Mouse (Mus musculus) MN1 (cell line): ENCODE results near the gene Tmed6.
"Not testable (repeated sequence)": the region's sequence is repeated elsewhere in the genome, so short reads cannot be mapped to it uniquely, and the experiment has no call there.

ENCODE experiments used
- DNase-seq: peaks from one replicate; pipeline ENCODE4 v3.0.0-alpha.2; 2016; ENCODE audit warnings: low spot score

The Tmed6 gene

DNA sequence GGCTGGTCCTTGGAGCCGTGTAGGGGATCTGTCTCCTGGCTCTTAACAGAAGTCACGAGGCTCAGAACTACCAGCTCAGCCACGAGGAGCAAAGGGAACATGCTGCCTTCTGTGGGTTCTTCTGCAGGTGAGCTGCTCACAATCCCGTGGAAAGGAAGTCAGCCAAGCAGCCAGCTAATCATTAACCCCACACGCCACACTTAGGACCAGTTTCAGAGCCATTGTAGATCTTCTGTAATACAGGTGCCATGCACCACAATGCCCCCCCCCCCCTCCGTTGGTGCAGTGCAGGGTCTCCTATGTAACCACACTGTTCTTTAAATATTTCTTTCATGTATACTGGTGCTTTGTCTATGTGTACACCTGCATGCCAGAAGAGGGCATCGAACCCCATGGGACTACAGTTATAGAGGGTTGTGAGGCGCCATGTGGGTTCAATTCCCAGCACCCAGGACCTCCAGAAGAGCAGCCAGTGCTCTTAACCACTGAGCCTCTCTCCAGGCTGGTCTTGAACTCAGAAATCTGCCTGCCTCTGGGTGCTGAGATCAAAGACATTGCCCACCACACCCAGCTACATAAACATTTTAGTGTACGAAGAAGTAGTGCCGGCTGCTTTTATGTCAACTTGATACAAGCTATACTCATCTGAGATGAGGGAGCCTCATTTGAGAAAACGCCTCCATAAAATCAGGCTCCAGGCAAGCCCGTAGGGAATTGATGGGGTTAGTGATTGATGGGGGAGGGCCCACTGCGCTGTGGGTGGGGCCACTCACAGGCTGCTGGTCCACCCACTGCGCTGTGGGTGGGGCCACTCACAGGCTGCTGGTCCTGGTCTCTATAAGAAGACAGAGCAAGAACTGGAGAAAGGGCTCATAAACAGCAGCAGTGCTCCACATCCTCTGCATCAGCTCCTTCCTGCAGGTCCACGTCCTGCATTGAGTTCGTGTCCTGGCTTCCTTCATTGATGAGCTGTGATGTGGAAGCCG lies at the start of gene Tmed6:
Gene Tmed6 (minus strand): TSS at position 134 of the 986 bp plus-strand sequence.
- DNase-seq, result no peak

DNA sequence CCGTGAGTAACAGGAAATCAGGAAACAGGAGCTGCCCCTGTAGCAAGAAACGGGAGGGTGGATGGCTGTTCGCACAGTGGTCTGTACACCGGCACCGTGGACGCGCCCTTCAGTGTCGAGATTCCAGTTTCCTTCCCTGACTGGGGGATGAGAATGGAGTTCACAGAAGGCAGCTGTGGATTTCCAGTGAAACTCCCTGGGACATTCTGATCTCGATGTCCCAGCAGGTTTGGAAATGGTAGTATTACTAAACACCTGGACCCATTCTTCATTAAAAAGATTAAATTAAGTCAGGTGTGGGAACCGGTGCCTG lies 49.5 kb upstream of the Tmed6 start:
- DNase-seq, result no peak

DNA sequence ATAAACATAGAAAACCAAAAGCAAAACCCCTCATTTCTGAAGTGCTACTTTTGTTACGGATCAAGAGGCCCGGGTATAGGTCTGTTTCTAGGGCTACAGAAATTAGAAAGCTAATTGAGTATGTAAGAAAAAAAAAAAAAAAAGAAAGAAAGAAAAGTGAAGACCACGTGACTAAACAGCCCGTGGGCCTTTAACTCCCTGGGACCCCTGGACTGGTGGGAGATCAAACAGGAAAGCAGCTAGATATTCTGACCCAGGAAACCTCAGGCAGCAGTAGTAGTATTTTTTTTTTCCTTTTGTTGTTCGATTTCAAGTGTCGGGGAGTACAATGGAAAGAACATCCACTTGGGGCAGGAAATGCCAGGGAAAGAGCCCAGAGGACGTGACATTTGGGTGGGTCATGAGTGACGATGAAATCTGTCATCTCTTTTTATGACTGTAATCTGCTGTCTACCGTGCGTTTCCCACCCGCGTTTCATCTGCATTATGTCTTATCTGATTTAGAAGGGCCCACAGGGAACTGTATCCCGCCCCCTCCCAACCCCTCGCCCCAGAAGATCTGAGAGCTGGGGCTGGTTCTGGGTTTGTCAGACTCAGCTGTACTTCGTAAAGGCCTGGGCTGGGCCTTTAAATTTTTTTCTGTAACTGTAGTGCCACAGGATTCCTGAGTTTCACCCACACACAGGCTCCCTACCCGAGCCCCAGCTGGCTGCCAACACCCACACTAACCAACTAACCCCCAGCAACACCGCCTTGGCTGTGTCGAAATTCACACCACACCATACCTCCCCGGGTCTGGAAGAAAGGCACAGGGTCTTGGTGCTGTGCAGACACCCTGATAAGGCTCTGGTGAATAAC lies 48.9 kb upstream of the Tmed6 start:
- peak; percentile 52 for DNase-seq

DNA sequence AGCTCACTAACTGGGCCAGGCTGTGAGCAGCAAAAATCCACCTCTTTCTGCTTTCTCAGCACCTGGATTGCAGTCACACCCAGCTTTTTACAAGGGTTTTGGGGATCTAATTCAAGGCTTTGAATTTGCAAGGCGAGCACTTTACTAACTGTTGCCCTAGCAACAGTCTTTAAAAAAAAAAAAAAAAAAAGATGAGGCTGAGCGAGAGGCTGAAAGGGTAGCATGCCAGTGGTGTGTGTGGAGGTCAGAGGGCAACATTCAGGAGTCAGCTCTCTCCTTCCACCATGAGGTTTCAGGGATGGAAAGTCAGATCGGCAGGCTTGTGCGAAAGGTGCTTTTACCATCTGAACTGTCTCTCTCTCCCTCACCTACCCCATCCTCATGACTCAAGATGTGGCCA lies 47.8 kb upstream of the Tmed6 start:
- no peak for DNase-seq

DNA sequence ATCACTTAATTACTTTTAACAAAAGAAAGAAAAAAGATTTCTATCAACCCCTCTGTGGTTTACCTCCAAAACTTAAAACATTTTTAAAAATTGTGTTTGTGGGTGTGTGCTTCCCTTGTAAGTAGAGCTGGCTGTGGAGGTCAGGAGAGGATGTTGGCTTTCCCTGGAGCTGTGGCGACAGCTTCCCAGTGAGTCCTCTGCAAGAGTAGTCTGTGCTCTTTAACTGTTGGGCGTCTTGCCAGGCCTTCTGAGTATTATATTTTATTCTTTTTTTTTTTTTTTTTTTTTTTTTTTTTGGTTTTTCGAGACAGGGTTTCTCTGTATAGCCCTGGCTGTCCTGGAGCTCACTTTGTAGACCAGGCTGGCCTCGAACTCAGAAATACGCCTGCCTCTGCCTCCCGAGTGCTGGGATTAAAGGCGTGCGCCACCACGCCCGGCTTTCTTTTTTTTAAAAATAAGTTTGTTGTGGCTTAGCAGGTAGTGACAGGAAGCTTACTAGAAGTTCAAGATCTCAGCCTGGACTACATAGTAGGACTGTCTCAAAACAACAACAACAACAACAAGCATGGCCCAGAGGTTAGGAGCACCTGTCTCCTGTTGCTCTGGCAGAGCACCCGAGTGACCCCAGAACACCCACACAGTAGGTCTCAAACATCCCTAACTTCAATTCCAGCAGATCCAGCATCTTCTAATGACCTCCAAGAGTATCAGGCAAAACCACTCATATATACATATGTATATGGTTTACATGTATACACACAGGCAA lies 46.1 kb upstream of the Tmed6 start:
- peak; percentile 78 for DNase-seq

DNA sequence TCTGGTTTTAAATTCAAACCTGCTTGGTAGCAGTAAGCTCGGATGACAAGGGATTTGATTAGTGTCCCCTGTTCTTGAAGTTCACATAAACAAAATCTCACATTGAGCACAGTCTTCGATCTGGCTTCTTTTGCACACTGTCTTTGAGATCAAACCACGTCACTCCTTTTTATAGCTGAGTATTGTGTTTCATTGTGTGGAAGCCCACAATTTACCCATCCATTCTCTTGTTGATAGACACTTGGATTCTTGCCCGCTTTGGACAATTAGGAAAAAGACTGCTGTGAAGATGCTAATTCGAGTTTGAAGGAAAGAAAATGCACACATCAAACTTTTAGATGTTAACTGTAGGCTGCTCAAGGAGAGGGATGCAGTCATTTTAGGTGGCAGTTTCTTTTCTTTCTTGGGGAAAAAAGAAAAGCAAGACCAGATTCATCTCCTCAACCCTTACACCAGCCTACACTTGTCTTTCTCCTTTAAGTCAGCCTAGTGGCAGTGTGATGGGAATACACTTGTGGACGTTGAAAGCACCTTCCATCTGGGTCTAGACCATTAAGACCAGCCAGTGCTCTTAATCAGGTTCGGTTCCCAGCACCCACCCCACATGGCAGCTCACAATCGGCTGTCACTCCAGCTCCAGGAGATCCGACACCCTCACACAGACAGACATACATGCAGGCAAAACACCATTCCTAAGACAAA lies 45.3 kb upstream of the Tmed6 start:
- peak; percentile 23 for DNase-seq

DNA sequence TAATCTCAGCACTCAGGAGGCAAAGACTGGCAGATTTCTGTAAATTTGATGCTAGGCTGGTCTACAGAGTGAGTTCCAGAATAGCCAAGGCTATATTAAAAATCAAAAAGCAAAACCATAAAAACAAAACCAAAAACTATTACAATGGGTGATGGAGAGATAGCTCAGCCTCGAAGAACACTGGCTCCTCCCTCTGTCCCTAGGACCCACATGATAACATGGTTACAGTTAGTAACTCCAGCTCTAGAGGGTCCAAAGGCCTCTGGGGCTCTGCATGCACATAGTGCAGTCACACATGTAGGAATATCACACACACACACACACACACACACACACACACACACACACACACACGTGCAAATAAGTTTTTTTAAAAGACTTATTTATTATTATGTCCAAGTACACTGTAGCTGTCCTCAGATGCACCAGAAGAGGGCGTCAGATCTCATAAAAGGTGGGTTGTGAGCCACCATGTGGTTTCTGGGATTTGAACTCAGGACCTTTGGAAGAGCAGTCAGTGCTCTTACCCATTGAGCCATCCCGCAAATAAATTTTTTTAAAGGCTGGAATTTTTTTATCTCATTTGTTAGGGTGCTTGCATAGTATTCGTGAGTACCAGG lies 44.5 kb upstream of the Tmed6 start:
- peak; percentile 22 for DNase-seq

DNA sequence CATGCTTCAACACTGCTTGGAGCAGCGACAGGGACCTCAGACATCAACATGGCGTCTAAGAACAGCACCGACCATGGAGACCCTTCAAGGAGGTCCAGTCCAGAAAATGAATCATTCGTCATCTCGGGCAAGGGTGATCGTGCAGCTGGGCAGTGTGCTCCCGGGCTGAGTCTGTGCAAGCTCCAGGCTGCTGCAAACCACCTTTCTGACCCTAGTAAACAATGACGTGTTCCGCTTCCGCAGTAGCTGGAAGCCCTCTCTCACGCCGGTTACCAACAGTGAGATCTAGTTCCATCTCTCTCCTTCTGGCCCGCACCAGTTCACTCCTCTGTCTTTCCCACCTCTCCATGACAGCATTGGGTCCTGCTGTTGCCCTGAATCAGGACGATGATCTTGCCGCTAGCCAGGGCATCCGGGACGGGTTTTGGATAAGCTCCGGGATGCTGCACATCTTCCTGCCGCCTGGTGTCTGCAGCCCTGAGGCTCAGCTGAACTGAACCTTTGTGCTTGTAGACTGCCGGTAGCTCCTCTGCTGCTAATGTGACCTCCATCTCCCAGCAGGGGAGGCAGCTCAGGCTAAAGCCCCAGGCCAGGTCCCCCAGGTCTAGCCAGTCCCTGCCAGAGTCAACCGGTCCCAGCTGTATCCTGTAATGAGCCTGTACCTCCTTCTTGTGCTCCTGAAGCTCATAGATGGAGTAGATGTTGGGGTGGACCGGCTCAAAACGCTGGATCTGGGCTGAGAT lies 43.7 kb upstream of the Tmed6 start:
- peak; percentile 82 for DNase-seq

DNA sequence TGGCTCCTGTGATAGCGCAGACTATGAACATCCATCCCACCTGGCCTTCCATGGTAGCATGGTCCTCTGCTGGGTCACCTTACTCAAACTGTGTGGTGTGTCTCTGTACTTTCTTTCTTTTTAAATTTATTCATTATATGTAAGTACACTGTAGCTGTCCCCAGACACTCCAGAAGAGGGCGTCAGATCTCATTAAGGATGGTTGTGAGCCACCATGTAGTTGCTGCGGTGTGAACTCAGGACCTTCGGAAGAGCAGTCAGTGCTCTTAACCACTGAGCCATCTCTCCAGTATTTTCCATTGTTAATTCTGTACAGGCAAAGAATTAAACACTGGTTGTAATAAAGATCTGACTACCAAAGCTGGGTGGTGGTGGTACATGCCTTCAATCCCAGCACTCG lies 42.6 kb upstream of the Tmed6 start:
- DNase-seq, result not testable (repeated sequence)

DNA sequence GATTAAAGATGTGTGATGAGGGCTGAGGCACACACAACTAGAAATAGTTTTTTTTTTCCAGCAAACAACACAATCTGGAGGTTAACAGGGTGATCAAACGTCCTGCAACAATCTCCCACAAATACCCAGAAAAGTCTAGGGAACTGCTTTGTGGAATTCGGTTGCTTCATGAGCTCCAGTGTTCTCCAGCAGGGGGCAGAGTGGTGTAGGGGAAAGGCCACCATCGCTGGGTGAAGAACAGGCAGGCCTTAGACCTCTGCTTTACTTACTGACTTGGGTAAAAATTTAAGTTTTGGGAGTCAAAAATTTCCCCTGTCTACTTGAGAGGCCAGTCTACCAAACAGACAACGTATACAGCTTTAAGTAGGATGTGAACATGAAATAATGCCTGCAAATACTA lies 39.1 kb upstream of the Tmed6 start:
- DNase-seq, result peak; percentile 82

DNA sequence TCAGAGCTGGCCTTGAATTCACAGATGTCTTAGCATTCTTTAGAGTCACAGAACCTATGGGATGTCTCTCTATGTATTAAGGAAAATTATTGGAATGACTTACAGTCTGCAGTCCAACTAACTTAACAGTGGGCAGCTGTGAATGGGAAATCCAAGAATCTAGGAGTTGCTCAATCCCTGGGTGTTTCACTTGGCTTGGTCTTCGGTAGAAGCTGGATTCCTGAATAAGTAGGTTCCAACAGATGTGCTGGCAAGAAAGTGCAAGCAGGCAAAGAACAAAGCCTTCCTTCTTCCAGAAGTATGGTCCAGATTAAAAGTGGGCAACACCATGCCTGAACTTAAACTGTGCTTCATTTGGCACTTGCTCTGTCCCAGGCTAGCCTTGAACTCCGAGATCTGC lies 35.2 kb upstream of the Tmed6 start:
- DNase-seq, result no peak

DNA sequence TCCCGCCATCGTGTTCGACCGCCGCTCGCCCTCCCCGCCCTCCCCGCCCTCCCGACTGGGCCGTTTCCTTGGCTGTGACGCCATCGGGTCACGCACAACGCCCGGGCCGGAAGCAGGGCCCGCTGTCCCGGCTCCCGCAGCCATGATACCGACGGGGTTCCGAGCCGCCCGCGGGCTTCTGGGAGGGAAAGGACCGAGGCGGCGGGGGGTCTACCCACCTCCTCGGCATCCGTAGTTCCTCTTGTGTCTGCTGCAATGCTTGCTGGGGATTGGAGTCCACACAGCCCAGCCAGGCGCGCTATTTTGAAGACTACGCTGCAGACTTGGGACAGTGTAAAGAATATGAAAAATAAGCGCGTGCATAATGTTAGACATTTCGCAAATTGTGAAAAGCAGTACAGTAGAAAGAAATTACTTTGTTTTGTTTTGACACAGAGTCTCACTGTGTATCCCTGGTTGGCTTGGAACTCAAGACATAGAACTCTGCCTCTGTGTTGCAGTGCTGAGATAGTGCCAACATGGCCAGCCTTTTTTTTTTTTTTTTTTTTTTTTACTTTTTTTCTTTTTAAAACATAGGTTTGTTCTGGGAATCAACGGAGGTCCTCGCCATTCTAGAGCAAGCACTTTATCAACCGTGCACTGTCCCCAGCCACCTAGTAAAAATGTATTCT lies 31.1 kb upstream of the Tmed6 start, which contains the start of gene Terf2:
Gene Terf2 (minus strand): TSS at position 182 of the 671 bp plus-strand sequence.
- peak; percentile 96 for DNase-seq

DNA sequence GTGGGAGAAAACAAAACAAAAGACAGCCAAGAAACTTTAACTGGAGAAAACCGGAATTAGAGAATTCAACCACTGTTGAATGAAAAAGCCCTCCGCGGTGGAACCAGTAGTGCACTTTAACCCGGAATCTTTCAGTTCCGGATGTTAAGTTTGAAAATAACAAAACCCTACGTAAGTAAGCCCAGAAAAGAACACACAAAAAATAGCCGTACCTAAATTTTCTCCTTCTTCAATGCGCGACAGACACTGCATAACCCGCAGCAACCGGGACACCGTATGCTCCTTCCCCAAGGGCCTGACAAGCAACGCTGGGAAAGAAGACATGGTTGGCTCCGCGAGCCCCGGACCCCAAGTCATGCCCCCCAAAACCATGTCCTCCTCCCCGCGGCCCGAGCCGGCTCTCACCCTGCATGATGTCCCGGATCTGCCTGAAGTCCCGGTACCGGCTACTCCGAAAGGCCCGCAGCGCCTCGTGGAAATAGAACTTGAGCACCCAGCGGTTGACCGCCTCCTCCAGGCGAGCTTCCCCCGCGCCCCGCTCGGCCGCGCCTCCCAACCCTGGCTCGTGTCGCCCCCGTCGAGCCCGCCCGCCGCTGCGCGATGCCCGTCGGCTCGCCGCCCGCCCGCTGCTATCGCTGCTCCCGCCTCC lies 30.4 kb upstream of the Tmed6 start:
- DNase-seq, result no peak

DNA sequence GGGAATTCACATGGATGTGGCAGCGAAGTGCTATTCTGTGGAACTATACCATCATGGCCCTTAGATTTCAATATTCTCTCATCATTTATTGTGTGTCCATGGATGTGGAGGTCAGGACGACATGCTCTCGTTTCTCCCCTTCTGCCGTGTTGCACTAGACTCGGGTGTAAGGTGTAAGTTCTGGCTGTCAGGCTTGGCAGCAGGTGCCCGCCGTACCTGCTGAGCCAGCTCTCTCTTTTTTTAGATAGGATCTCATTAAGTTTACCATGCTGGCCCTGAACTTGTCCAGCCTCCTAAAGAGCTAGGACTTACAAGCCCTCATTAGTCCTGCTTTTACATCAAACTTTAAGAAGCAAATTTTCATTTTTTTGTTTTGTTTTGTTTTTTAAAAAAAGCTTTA lies 25.1 kb upstream of the Tmed6 start:
- no peak for DNase-seq

DNA sequence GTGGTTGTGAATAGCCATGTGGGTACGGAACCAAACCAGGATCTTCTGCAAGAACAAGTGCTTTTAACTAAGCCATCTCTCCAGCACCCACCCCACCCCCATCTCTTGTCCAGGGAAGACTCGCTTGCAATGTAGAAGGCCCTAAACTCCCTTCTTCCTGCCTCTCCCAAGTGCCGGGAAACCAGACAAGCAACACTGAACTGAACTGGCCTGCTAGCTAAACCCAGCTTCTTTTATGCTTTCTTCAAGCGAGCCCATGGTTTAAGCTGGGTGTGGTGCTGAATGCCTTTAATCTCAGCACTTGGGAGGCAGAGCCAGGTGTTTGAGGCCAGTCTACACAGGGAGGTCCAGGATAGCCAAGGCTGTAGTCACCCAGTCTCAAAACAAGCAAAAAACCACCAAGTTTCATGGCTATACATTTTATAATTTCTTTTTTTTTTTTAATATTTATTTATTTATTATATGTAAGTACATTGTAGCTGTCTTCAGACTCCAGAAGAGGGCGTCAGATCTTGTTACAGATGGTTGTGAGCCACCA lies 23.2 kb upstream of the Tmed6 start:
- no peak for DNase-seq

DNA sequence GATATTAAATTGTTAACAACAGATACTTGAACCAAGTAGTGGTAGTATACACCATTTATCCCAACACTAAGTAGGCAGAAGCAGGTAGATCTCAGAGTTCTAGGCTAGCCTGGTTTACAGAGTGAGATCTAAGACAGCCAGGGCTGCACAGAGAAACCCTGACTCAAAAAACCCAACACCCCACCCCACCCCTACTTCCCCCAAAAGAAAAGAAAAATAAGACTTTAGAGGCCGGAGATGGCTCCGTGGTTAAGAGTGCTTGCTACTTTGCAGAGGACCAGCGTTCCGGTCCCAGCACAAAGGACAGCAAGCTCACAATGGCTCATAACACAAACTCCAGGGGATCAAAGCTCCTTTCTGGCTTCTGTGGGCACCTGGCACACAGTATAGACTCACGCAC lies 20.6 kb upstream of the Tmed6 start:
- DNase-seq, result no peak

DNA sequence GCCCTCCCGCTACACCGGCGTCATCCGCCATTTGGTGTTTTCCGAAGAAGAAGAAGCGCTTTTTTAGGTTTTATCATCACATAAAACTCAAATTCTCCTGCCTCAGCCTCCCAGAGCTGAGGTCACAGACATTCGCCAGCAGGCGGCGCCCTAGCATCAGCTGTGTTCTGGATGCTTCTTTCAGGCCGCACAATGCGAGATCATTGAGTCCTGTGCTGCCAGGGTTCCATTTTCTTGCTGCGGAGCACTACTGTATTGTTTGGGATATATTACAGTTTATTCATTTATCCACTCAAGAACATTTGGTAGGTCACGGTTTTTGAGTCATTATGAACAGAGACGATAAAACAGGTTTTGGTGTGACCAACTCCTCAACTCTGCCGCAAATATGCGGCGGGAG lies 19.9 kb upstream of the Tmed6 start:
- no peak for DNase-seq

DNA sequence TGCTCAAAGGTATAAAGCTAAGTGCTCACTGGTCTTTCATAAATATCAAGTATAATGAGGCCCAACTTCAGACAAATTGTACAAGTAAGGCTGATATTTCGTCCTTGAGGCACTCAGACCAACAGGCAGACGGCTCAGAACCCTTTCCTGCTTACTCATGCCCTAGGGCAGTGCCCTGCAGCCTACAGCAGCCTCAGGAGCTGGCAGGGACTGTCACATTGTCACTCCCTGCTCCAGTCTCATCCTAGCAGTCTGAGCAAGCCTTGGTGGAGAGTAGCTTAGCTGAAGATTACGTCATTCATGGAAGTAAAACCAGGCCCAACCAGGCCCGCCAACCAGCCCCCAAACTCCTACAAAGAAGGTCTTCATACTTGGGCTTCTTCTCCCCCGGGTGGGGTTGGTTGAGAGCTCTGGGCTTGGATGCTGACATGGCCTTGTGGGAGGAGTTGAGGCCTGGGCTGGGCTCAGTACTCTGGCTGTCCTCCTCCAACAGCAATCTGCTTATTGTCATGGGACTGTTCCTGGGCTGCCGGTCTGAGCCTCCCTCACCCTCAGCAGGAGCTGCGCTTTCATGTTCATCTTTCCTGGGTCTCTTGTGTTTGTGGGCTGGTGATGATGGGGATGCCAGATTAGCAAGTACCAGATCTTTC lies 10.9 kb upstream of the Tmed6 start:
- peak; percentile 82 for DNase-seq

DNA sequence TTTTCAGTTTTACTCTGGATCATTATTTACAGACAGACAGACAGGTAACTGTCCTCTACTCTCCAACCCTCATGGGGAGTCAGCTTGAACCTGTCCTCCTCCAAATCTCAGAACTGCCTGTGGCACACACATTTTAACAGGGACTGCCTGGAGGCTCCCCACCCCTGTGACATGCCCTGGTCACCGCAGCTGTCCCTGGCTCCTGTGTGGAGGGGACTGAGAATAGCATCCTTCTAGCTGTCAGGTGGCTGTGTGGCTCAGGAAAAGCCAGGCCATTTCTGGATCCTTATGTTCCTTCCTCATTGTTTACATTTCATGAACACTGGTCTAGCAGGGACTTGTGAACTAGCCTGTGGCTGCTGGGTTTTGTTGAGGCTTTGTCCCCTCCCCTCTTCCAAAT lies 8.7 kb upstream of the Tmed6 start:
- DNase-seq, result no peak
